Mouse (Mus musculus) lung, embryonic 16.5 days (tissue): ENCODE data around the gene Npepl1. TPM values are rescaled to one million over a fixed set of nuclear protein-coding genes. Genes with fewer than 3 reads are reported as not detected.

Experiments
- ATAC-seq: fragments of 200-750 bp; cut with Nextera tagmentation; 2 replicates; pipeline ENCODE4 v1.8.0; 2017; ENCODE audit warnings: low read depth, mild to moderate bottlenecking, moderate library complexity
- H3K27ac ChIP-seq: fragments of 300-500 bp; sonication (generic); 2 replicates; pipeline ENCODE4 v1.5.1; 2014; ENCODE audit warnings: mild to moderate bottlenecking, control low read depth, low read length
- H3K27me3 ChIP-seq: fragments of 300-500 bp; sonication (generic); 2 replicates; pipeline ENCODE4 v1.6.1; 2014; ENCODE audit warnings: low read depth, low read length, mixed read lengths; ENCODE audit not compliant: control insufficient read depth, insufficient read depth
- H3K36me3 ChIP-seq: fragments of 300-500 bp; sonication (generic); 2 replicates; pipeline ENCODE4 v1.6.1; 2014; ENCODE audit warnings: low read length; ENCODE audit not compliant: control insufficient read depth, insufficient read depth
- H3K4me1 ChIP-seq: fragments of 300-500 bp; sonication (generic); replicated peaks from 2 replicates; pipeline ENCODE4 v1.6.1; 2014; ENCODE audit warnings: low read length, mixed read lengths; ENCODE audit not compliant: control insufficient read depth, insufficient read depth
- H3K4me2 ChIP-seq: fragments of 300-500 bp; sonication (generic); 2 replicates; pipeline ENCODE4 v1.6.1; 2014; ENCODE audit warnings: low read depth, low read length, control low read depth
- H3K4me3 ChIP-seq: fragments of 300-500 bp; sonication (generic); 2 replicates; pipeline ENCODE4 v1.5.1; 2014; ENCODE audit warnings: mild to moderate bottlenecking, low read length, control low read depth
- H3K9ac ChIP-seq: fragments of 300-500 bp; sonication (generic); 2 replicates; pipeline ENCODE4 v1.6.1; 2014; ENCODE audit warnings: low read length, control low read depth
- H3K9me3 ChIP-seq: fragments of 300-500 bp; sonication (generic); 2 replicates; pipeline ENCODE4 v1.6.1; 2016; ENCODE audit warnings: low read length; ENCODE audit not compliant: control insufficient read depth
- WGBS: fragments of 180-500 bp; shearing (Covaris S2); extraction: QIAGEN DNeasy Blood & Tissue Kit; methylation state at CpG from one replicate; pipeline ENCODE4 v1.1.7; 2014; 5-methylcytosine and 5-hydroxymethylcytosine counted together
- polyA plus RNA-seq: library from polyadenylated mRNA; unstranded; fragments of >200 nt; fragmentation: Nextera tagmentation; extraction: Ambion mirVana; gene quantifications from 2 replicates; pipeline ENCODE4 v1.2.1, GENCODE M21; 2015

Gene Npepl1
- polyA plus RNA-seq, 1 experiment from 2014 or later: 61.7 TPM

GRCm38 (mm10) chr2:174102399-174102798 lies 7.8 kb upstream of the Npepl1 start:
- H3K4me3 ChIP-seq: no peak overlapping the region
- H3K27ac ChIP-seq: no peak overlapping the region
- H3K36me3 ChIP-seq: peaks cover 6% of the 10 kb centered on the region
- WGBS: 78% methylated on average over 7 of the region's 7 CpGs
- no peaks in the 10 kb centered on the region for H3K9me3 ChIP-seq
- H3K27me3 ChIP-seq: no peaks in the 10 kb centered on the region
- H3K9ac ChIP-seq: no peak overlapping the region
- ATAC-seq: no peak
- no peaks in the 10 kb centered on the region for H3K4me1 ChIP-seq
- no peak overlapping the region for H3K4me2 ChIP-seq

GRCm38 (mm10) chr2:174103527-174103926 lies 6.6 kb upstream of the Npepl1 start:
- ATAC-seq: no peak
- Histone ChIP-seq H3K4me3 (no peak overlapping the region), H3K4me1 (no peaks in the 10 kb centered on the region), H3K4me2 (no peak overlapping the region), H3K27ac (no peak overlapping the region), H3K36me3 (peaks cover 2% of the 10 kb centered on the region; the same call in 1 of the 2 replicates), H3K9me3 (no peaks in the 10 kb centered on the region), H3K27me3 (no peaks in the 10 kb centered on the region), H3K9ac (no peak overlapping the region)
- WGBS: 60% methylated on average over 4 of the region's 4 CpGs

- H3K4me1 ChIP-seq: peaks cover 12% of the 10 kb centered on the region
- no peak overlapping the region for H3K4me2 ChIP-seq
- H3K9ac ChIP-seq: no peak overlapping the region
- H3K27ac ChIP-seq: no peak overlapping the region
- WGBS: 75% methylated on average over 3 of the region's 3 CpGs
- no peak overlapping the region for H3K4me3 ChIP-seq
- no peaks in the 10 kb centered on the region for H3K9me3 ChIP-seq
- no peaks in the 10 kb centered on the region for H3K36me3 ChIP-seq
- no peak for ATAC-seq
- no peaks in the 10 kb centered on the region for H3K27me3 ChIP-seq
These were observed 2.8 kb upstream of the Npepl1 start for GRCm38 (mm10) chr2:174107375-174107774.

- peaks cover 12% of the 10 kb centered on the region for H3K4me1 ChIP-seq
- 50% methylated on average over 30 of the region's 33 CpGs for WGBS
- peak overlapping the region; percentile 95 for H3K9ac ChIP-seq
- H3K4me3 ChIP-seq: peak overlapping the region; percentile 70
- peak overlapping the region; percentile 71 for H3K27ac ChIP-seq
- no peaks in the 10 kb centered on the region for H3K9me3 ChIP-seq
- H3K27me3 ChIP-seq: no peaks in the 10 kb centered on the region
- peak overlapping the region; percentile 94 for H3K4me2 ChIP-seq
- ATAC-seq: peak; percentile 41
- peaks cover 4% of the 10 kb centered on the region for H3K36me3 ChIP-seq
These were observed 817 bp downstream of the Npepl1 start for GRCm38 (mm10) chr2:174110783-174111549.

- Histone ChIP-seq H3K27me3 (no peaks in the 10 kb centered on the region), H3K4me2 (no peak overlapping the region), H3K36me3 (peaks cover 8% of the 10 kb centered on the region), H3K27ac (no peak overlapping the region), H3K4me3 (no peak overlapping the region), H3K9ac (no peak overlapping the region), H3K9me3 (no peaks in the 10 kb centered on the region), H3K4me1 (peaks cover 12% of the 10 kb centered on the region)
- 55% methylated on average over 18 of the region's 18 CpGs for WGBS
- ATAC-seq: no peak
These were observed 2.8 kb downstream of the Npepl1 start for GRCm38 (mm10) chr2:174112931-174113330.

- H3K4me1 ChIP-seq: peaks cover 12% of the 10 kb centered on the region
- no peak overlapping the region for H3K4me2 ChIP-seq
- H3K9ac ChIP-seq: no peak overlapping the region
- H3K27me3 ChIP-seq: no peaks in the 10 kb centered on the region
- no peaks in the 10 kb centered on the region for H3K9me3 ChIP-seq
- peaks cover 8% of the 10 kb centered on the region for H3K36me3 ChIP-seq
- ATAC-seq: no peak
- no peak overlapping the region for H3K27ac ChIP-seq
- 82% methylated on average over 12 of the region's 12 CpGs for WGBS
- no peak overlapping the region for H3K4me3 ChIP-seq
These were observed 4.2 kb downstream of the Npepl1 start for GRCm38 (mm10) chr2:174114148-174114864.

GRCm38 (mm10) chr2:174116929-174117328 lies 6.8 kb downstream of the Npepl1 start:
- peaks cover 25% of the 10 kb centered on the region for H3K36me3 ChIP-seq
- H3K9ac ChIP-seq: no peak overlapping the region
- no peak overlapping the region for H3K4me3 ChIP-seq
- WGBS: 76% methylated on average over 16 of the region's 16 CpGs
- H3K27me3 ChIP-seq: no peaks in the 10 kb centered on the region
- H3K4me2 ChIP-seq: no peak overlapping the region
- H3K9me3 ChIP-seq: no peaks in the 10 kb centered on the region
- no peak overlapping the region for H3K27ac ChIP-seq
- no peak for ATAC-seq
- no peaks in the 10 kb centered on the region for H3K4me1 ChIP-seq

- H3K36me3 ChIP-seq: peaks cover 33% of the 10 kb centered on the region
- no peaks in the 10 kb centered on the region for H3K27me3 ChIP-seq
- 65% methylated on average over 11 of the region's 11 CpGs for WGBS
- H3K9me3 ChIP-seq: no peaks in the 10 kb centered on the region
- no peak overlapping the region for H3K4me2 ChIP-seq
- ATAC-seq: no peak
- no peak overlapping the region for H3K27ac ChIP-seq
- no peaks in the 10 kb centered on the region for H3K4me1 ChIP-seq
- no peak overlapping the region for H3K4me3 ChIP-seq
- no peak overlapping the region for H3K9ac ChIP-seq
These were observed 8.0 kb downstream of the Npepl1 start for GRCm38 (mm10) chr2:174118141-174118540.

GRCm38 (mm10) chr2:174119259-174119658 lies 9.1 kb downstream of the Npepl1 start:
- Histone ChIP-seq H3K4me1 (no peaks in the 10 kb centered on the region), H3K9me3 (peaks cover 1% of the 10 kb centered on the region; the same call in 1 of the 2 replicates), H3K27me3 (no peaks in the 10 kb centered on the region), H3K36me3 (peaks cover 44% of the 10 kb centered on the region), H3K4me2 (no peak overlapping the region), H3K27ac (no peak overlapping the region), H3K4me3 (no peak overlapping the region), H3K9ac (no peak overlapping the region)
- WGBS: 87% methylated on average over 11 of the region's 11 CpGs
- ATAC-seq: no peak
